Mouse (Mus musculus) midbrain, embryonic 16.5 days (tissue): ENCODE data around the gene Smap1. TPM values are rescaled to one million over a fixed set of nuclear protein-coding genes. Genes with fewer than 3 reads are reported as not detected.

Experiments used
- ATAC-seq: fragments of 200-750 bp; cut with Nextera tagmentation; 2 replicates; pipeline ENCODE4 v1.8.0; 2017; ENCODE audit warnings: moderate TSS enrichment
- H3K27ac ChIP-seq: fragments of 300-500 bp; sonication (generic); 2 replicates; pipeline ENCODE4 v1.5.1; 2014; ENCODE audit warnings: mild to moderate bottlenecking, low read length, mixed read lengths
- H3K27me3 ChIP-seq: fragments of 300-500 bp; sonication (generic); 2 replicates; pipeline ENCODE4 v1.6.1; 2014; ENCODE audit warnings: low read depth, low read length, mixed read lengths; ENCODE audit not compliant: control insufficient read depth, insufficient read depth
- H3K36me3 ChIP-seq: fragments of 300-500 bp; sonication (generic); 2 replicates; pipeline ENCODE4 v1.6.1; 2014; ENCODE audit warnings: mild to moderate bottlenecking, low read length, moderate library complexity, mixed read lengths; ENCODE audit not compliant: control insufficient read depth, insufficient read depth
- H3K4me1 ChIP-seq: fragments of 300-500 bp; sonication (generic); 2 replicates; pipeline ENCODE4 v1.6.1; 2014; ENCODE audit warnings: mild to moderate bottlenecking, low read length, mixed read lengths; ENCODE audit not compliant: control insufficient read depth, insufficient read depth
- H3K4me2 ChIP-seq: fragments of 300-500 bp; sonication (generic); 2 replicates; pipeline ENCODE4 v1.6.1; 2014; ENCODE audit warnings: mild to moderate bottlenecking, low read length, mixed read lengths
- H3K4me3 ChIP-seq: fragments of 300-500 bp; sonication (generic); 2 replicates; pipeline ENCODE4 v1.5.1; 2014; ENCODE audit warnings: low read depth, mild to moderate bottlenecking, low read length, moderate library complexity, mixed read lengths
- H3K9ac ChIP-seq: fragments of 300-500 bp; sonication (generic); 2 replicates; pipeline ENCODE4 v1.6.1; 2014; ENCODE audit warnings: low read depth, low read length, mixed read lengths
- H3K9me3 ChIP-seq: fragments of 300-500 bp; sonication (generic); replicated peaks from 2 replicates; pipeline ENCODE4 v1.6.1; 2014; ENCODE audit warnings: mild to moderate bottlenecking, low read length, mixed read lengths; ENCODE audit not compliant: control insufficient read depth, poor library complexity, severe bottlenecking
- WGBS: fragments of 180-500 bp; shearing (Covaris S2); extraction: QIAGEN DNeasy Blood & Tissue Kit; methylation state at CpG from one replicate; pipeline ENCODE4 v1.1.7; 2014; 5-methylcytosine and 5-hydroxymethylcytosine counted together
- polyA plus RNA-seq: library from polyadenylated mRNA; unstranded; fragments of >200 nt; fragmentation: Nextera tagmentation; extraction: Ambion mirVana; gene quantifications from 2 replicates; pipeline ENCODE4 v1.2.1, GENCODE M21; 2015

Smap1 gene
- polyA plus RNA-seq, 1 experiment from 2014 or later: 111 TPM

GRCm38 (mm10) chr1:23902736-23903135, 19.4 kb downstream of the Smap1 start:
- Histone ChIP-seq H3K27me3 (no peaks in the 10 kb centered on the region), H3K4me2 (no peak overlapping the region), H3K27ac (no peak overlapping the region), H3K9ac (no peak overlapping the region), H3K36me3 (no peaks in the 10 kb centered on the region), H3K4me1 (no peaks in the 10 kb centered on the region), H3K9me3 (no peaks in the 10 kb centered on the region), H3K4me3 (no peak overlapping the region)
- no peak for ATAC-seq
- WGBS: 92% methylated on average over 2 of the region's 2 CpGs

GRCm38 (mm10) chr1:23899647-23900020, 22.5 kb downstream of the Smap1 start:
- no peaks in the 10 kb centered on the region for H3K27me3 ChIP-seq
- no peak overlapping the region for H3K27ac ChIP-seq
- no peak for ATAC-seq
- no peaks in the 10 kb centered on the region for H3K4me1 ChIP-seq
- 90% methylated on average over 5 of the region's 5 CpGs for WGBS
- no peaks in the 10 kb centered on the region for H3K9me3 ChIP-seq
- H3K4me2 ChIP-seq: no peak overlapping the region
- no peaks in the 10 kb centered on the region for H3K36me3 ChIP-seq
- H3K9ac ChIP-seq: no peak overlapping the region
- no peak overlapping the region for H3K4me3 ChIP-seq

GRCm38 (mm10) chr1:23899020-23899646, 23.0 kb downstream of the Smap1 start:
- H3K4me3 ChIP-seq: no peak overlapping the region
- no peak overlapping the region for H3K9ac ChIP-seq
- no peaks in the 10 kb centered on the region for H3K27me3 ChIP-seq
- H3K36me3 ChIP-seq: no peaks in the 10 kb centered on the region
- H3K9me3 ChIP-seq: no peaks in the 10 kb centered on the region
- H3K4me2 ChIP-seq: no peak overlapping the region
- 94% methylated on average over 3 of the region's 3 CpGs for WGBS
- no peak overlapping the region for H3K27ac ChIP-seq
- ATAC-seq: no peak
- no peaks in the 10 kb centered on the region for H3K4me1 ChIP-seq

- H3K4me2 ChIP-seq: no peak overlapping the region
- no peaks in the 10 kb centered on the region for H3K9me3 ChIP-seq
- H3K4me3 ChIP-seq: no peak overlapping the region
- no peaks in the 10 kb centered on the region for H3K4me1 ChIP-seq
- H3K27me3 ChIP-seq: no peaks in the 10 kb centered on the region
- no peaks in the 10 kb centered on the region for H3K36me3 ChIP-seq
- ATAC-seq: no peak
- WGBS: 73% methylated on average over 1 of the region's 1 CpGs
- H3K27ac ChIP-seq: no peak overlapping the region
- no peak overlapping the region for H3K9ac ChIP-seq
Observed at GRCm38 (mm10) chr1:23892072-23892471, 30.0 kb downstream of the Smap1 start.

GRCm38 (mm10) chr1:23884914-23885313, 37.2 kb downstream of the Smap1 start:
- WGBS: 45% methylated on average over 7 of the region's 7 CpGs
- H3K27me3 ChIP-seq: no peaks in the 10 kb centered on the region
- no peak overlapping the region for H3K4me3 ChIP-seq
- 0 out of 2 replicates have a peak, but pooled peaks have one; percentile 32 for ATAC-seq
- H3K9me3 ChIP-seq: no peaks in the 10 kb centered on the region
- no peak overlapping the region for H3K4me2 ChIP-seq
- H3K36me3 ChIP-seq: no peaks in the 10 kb centered on the region
- H3K9ac ChIP-seq: no peak overlapping the region
- no peak overlapping the region for H3K27ac ChIP-seq
- no peaks in the 10 kb centered on the region for H3K4me1 ChIP-seq

GRCm38 (mm10) chr1:23884087-23884668, 37.9 kb downstream of the Smap1 start:
- 88% methylated on average over 2 of the region's 2 CpGs for WGBS
- no peak overlapping the region for H3K9ac ChIP-seq
- H3K27me3 ChIP-seq: no peaks in the 10 kb centered on the region
- H3K36me3 ChIP-seq: no peaks in the 10 kb centered on the region
- H3K4me3 ChIP-seq: no peak overlapping the region
- no peaks in the 10 kb centered on the region for H3K4me1 ChIP-seq
- H3K9me3 ChIP-seq: no peaks in the 10 kb centered on the region
- H3K27ac ChIP-seq: no peak overlapping the region
- H3K4me2 ChIP-seq: no peak overlapping the region
- ATAC-seq: no peak

- Histone ChIP-seq H3K36me3 (no peaks in the 10 kb centered on the region), H3K9me3 (no peaks in the 10 kb centered on the region), H3K27me3 (no peaks in the 10 kb centered on the region), H3K4me3 (no peak overlapping the region), H3K27ac (no peak overlapping the region), H3K9ac (no peak overlapping the region), H3K4me2 (no peak overlapping the region), H3K4me1 (no peaks in the 10 kb centered on the region)
- no peak for ATAC-seq
- WGBS: 100% methylated on average over 1 of the region's 1 CpGs
Observed at GRCm38 (mm10) chr1:23882681-23883080, 39.4 kb downstream of the Smap1 start.

GRCm38 (mm10) chr1:23872194-23872593, 49.9 kb downstream of the Smap1 start:
- 93% methylated on average over 1 of the region's 1 CpGs for WGBS

GRCm38 (mm10) chr1:23867350-23867862, 54.7 kb downstream of the Smap1 start:
- Histone ChIP-seq H3K4me3 (no peak overlapping the region), H3K27ac (no peak overlapping the region), H3K9me3 (no peaks in the 10 kb centered on the region), H3K4me1 (no peaks in the 10 kb centered on the region), H3K27me3 (no peaks in the 10 kb centered on the region), H3K9ac (no peak overlapping the region), H3K4me2 (no peak overlapping the region), H3K36me3 (peaks cover 13% of the 10 kb centered on the region; the same call in 1 of the 2 replicates)
- 53% methylated on average over 2 of the region's 2 CpGs for WGBS
- no peak for ATAC-seq

More at GRCm38 (mm10) chr1:23872194-23872593, 49.9 kb downstream of the Smap1 start:
- no peak overlapping the region for H3K4me2 ChIP-seq
- peaks cover 12% of the 10 kb centered on the region; the same call in 1 of the 2 replicates for H3K36me3 ChIP-seq
- no peak overlapping the region for H3K4me3 ChIP-seq
- no peaks in the 10 kb centered on the region for H3K9me3 ChIP-seq
- no peaks in the 10 kb centered on the region for H3K4me1 ChIP-seq
- H3K27me3 ChIP-seq: no peaks in the 10 kb centered on the region
- ATAC-seq: no peak
- no peak overlapping the region for H3K27ac ChIP-seq
- no peak overlapping the region for H3K9ac ChIP-seq
